Mouse (Mus musculus) heart, embryonic 10.5 days (tissue): ENCODE data around the gene Tpcn2. TPM values are rescaled to one million over a fixed set of nuclear protein-coding genes. Genes with fewer than 3 reads are reported as not detected.

Source experiments
- DNase-seq: peaks from one replicate; pipeline ENCODE4 v3.0.0-alpha.2; 2017; ENCODE audit warnings: low spot score
- H3K27ac ChIP-seq: fragments of 300-500 bp; sonication (generic); 2 replicates; pipeline ENCODE4 v1.5.1; 2016; ENCODE audit warnings: mild to moderate bottlenecking
- H3K27me3 ChIP-seq: fragments of 300-500 bp; sonication (generic); 2 replicates; pipeline ENCODE4 v1.6.1; 2016; ENCODE audit warnings: mild to moderate bottlenecking; ENCODE audit not compliant: poor library complexity, insufficient read depth, severe bottlenecking
- H3K36me3 ChIP-seq: fragments of 300-500 bp; sonication (generic); 2 replicates; pipeline ENCODE4 v1.6.1; 2016; ENCODE audit warnings: mild to moderate bottlenecking, moderate library complexity
- H3K4me1 ChIP-seq: fragments of 300-500 bp; sonication (generic); 2 replicates; pipeline ENCODE4 v1.6.1; 2016; ENCODE audit warnings: mild to moderate bottlenecking
- H3K4me3 ChIP-seq: fragments of 300-500 bp; sonication (generic); 2 replicates; pipeline ENCODE4 v1.5.1; 2016; ENCODE audit warnings: mild to moderate bottlenecking, moderate library complexity
- H3K9me3 ChIP-seq: fragments of 300-500 bp; sonication (generic); 2 replicates; pipeline ENCODE4 v1.6.1; 2016; ENCODE audit warnings: mild to moderate bottlenecking, moderate library complexity
- WGBS: fragments of 180-500 bp; shearing (Covaris S2); methylation state at CpG from one replicate; pipeline ENCODE4 v1.1.7; 2016; 5-methylcytosine and 5-hydroxymethylcytosine counted together
- polyA plus RNA-seq: library from polyadenylated mRNA; unstranded; fragments of >200 nt; fragmentation: Nextera tagmentation; extraction: Ambion mirVana; gene quantifications from 2 replicates; pipeline ENCODE4 v1.2.1, GENCODE M21; 2016

Tpcn2 gene
- 5.7 and 5.8 TPM in 2 replicates for polyA plus RNA-seq

GRCm38 (mm10) chr7:145283487-145284187 lies at the start of gene Tpcn2:
TSS of gene Tpcn2 (minus strand) at chr7:145284011.
- peak; percentile 97 for DNase-seq
- Histone ChIP-seq H3K4me1 (peaks cover 36% of the 10 kb centered on the region), H3K9me3 (no peaks in the 10 kb centered on the region), H3K36me3 (peaks cover 18% of the 10 kb centered on the region), H3K4me3 (peak within 1 kb of the TSS; percentile 60), H3K27me3 (no peaks in the 10 kb centered on the region), H3K27ac (peak within 1 kb of the TSS; percentile 82)
- 4% methylated on average over 18 of the region's 18 CpGs for WGBS

GRCm38 (mm10) chr7:145332376-145333041 lies 48.7 kb upstream of the Tpcn2 start:
- Histone ChIP-seq H3K36me3 (no peaks in the 10 kb centered on the region), H3K4me1 (peaks cover 26% of the 10 kb centered on the region), H3K4me3 (no peak overlapping the region), H3K27ac (no peak overlapping the region), H3K27me3 (no peaks in the 10 kb centered on the region), H3K9me3 (no peaks in the 10 kb centered on the region)
- WGBS, result 41% methylated on average over 1 of the region's 1 CpGs
- DNase-seq, result no peak

GRCm38 (mm10) chr7:145330641-145331040 lies 46.8 kb upstream of the Tpcn2 start:
- H3K9me3 ChIP-seq, result no peaks in the 10 kb centered on the region
- WGBS, result 67% methylated on average over 2 of the region's 2 CpGs
- H3K27ac ChIP-seq, result peak overlapping the region; percentile 53; the same call in 1 of the 2 replicates
- H3K36me3 ChIP-seq, result no peaks in the 10 kb centered on the region
- H3K4me1 ChIP-seq, result peaks cover 30% of the 10 kb centered on the region
- DNase-seq, result no peak
- H3K4me3 ChIP-seq, result no peak overlapping the region
- no peaks in the 10 kb centered on the region for H3K27me3 ChIP-seq

GRCm38 (mm10) chr7:145329982-145330381 lies 46.2 kb upstream of the Tpcn2 start:
- DNase-seq, result no peak
- H3K4me3 ChIP-seq, result no peak overlapping the region
- H3K36me3 ChIP-seq, result no peaks in the 10 kb centered on the region
- no peaks in the 10 kb centered on the region for H3K27me3 ChIP-seq
- H3K9me3 ChIP-seq, result no peaks in the 10 kb centered on the region
- peak overlapping the region; percentile 52; the same call in 1 of the 2 replicates for H3K27ac ChIP-seq
- 49% methylated on average over 2 of the region's 2 CpGs for WGBS
- H3K4me1 ChIP-seq, result peaks cover 27% of the 10 kb centered on the region

GRCm38 (mm10) chr7:145325697-145326096 lies 41.9 kb upstream of the Tpcn2 start:
- H3K36me3 ChIP-seq, result no peaks in the 10 kb centered on the region
- no peak overlapping the region for H3K4me3 ChIP-seq
- H3K4me1 ChIP-seq, result peaks cover 21% of the 10 kb centered on the region
- H3K27me3 ChIP-seq, result no peaks in the 10 kb centered on the region
- 28% methylated on average over 2 of the region's 2 CpGs for WGBS
- DNase-seq, result no peak
- H3K9me3 ChIP-seq, result no peaks in the 10 kb centered on the region
- H3K27ac ChIP-seq, result no peak overlapping the region

- H3K27ac ChIP-seq, result no peak overlapping the region
- H3K27me3 ChIP-seq, result no peaks in the 10 kb centered on the region
- WGBS, result 35% methylated on average over 4 of the region's 4 CpGs
- peaks cover 9% of the 10 kb centered on the region; the same call in 1 of the 2 replicates for H3K4me1 ChIP-seq
- no peaks in the 10 kb centered on the region for H3K9me3 ChIP-seq
- H3K36me3 ChIP-seq, result no peaks in the 10 kb centered on the region
- H3K4me3 ChIP-seq, result no peak overlapping the region
- no peak for DNase-seq
Observed at GRCm38 (mm10) chr7:145323607-145324006, 39.8 kb upstream of the Tpcn2 start.

GRCm38 (mm10) chr7:145319481-145319880 lies 35.7 kb upstream of the Tpcn2 start:
- WGBS, result 67% methylated on average over 3 of the region's 3 CpGs
- Histone ChIP-seq H3K36me3 (no peaks in the 10 kb centered on the region), H3K27me3 (0 out of 2 replicates have a peak, but pooled peaks cover 9% of the 10 kb centered on the region), H3K9me3 (no peaks in the 10 kb centered on the region), H3K27ac (no peak overlapping the region), H3K4me3 (no peak overlapping the region), H3K4me1 (no peaks in the 10 kb centered on the region)
- no peak for DNase-seq

GRCm38 (mm10) chr7:145317522-145317921 lies 33.7 kb upstream of the Tpcn2 start:
- no peak for DNase-seq
- Histone ChIP-seq H3K36me3 (no peaks in the 10 kb centered on the region), H3K27me3 (0 out of 2 replicates have a peak, but pooled peaks cover 9% of the 10 kb centered on the region), H3K4me1 (no peaks in the 10 kb centered on the region), H3K4me3 (no peak overlapping the region), H3K27ac (no peak overlapping the region), H3K9me3 (no peaks in the 10 kb centered on the region)
- 72% methylated on average over 4 of the region's 4 CpGs for WGBS

- Histone ChIP-seq H3K4me1 (no peaks in the 10 kb centered on the region), H3K9me3 (no peaks in the 10 kb centered on the region), H3K4me3 (no peak within 1 kb of the TSS), H3K27me3 (peaks cover 11% of the 10 kb centered on the region; the same call in 1 of the 2 replicates), H3K36me3 (no peaks in the 10 kb centered on the region), H3K27ac (no peak within 1 kb of the TSS)
- DNase-seq, result no peak
- WGBS, result 82% methylated on average over 6 of the region's 6 CpGs
Observed at GRCm38 (mm10) chr7:145314785-145315411, 31.1 kb upstream of the Tpcn2 start, which contains the start of gene Mrgprd. TSS of gene Mrgprd (plus strand) at chr7:145314835.

GRCm38 (mm10) chr7:145312137-145312536 lies 28.3 kb upstream of the Tpcn2 start:
- Histone ChIP-seq H3K4me3 (no peak overlapping the region), H3K9me3 (no peaks in the 10 kb centered on the region), H3K4me1 (peaks cover 5% of the 10 kb centered on the region; the same call in 1 of the 2 replicates), H3K27me3 (peaks cover 31% of the 10 kb centered on the region; the same call in 1 of the 2 replicates), H3K27ac (no peak overlapping the region), H3K36me3 (no peaks in the 10 kb centered on the region)
- DNase-seq, result no peak
- 77% methylated on average over 3 of the region's 3 CpGs for WGBS

GRCm38 (mm10) chr7:145310526-145310925 lies 26.7 kb upstream of the Tpcn2 start:
- Histone ChIP-seq H3K36me3 (no peaks in the 10 kb centered on the region), H3K9me3 (no peaks in the 10 kb centered on the region), H3K4me3 (no peak overlapping the region), H3K27me3 (peaks cover 30% of the 10 kb centered on the region; the same call in 1 of the 2 replicates), H3K4me1 (peaks cover 5% of the 10 kb centered on the region; the same call in 1 of the 2 replicates), H3K27ac (no peak overlapping the region)
- WGBS, result 66% methylated on average over 5 of the region's 5 CpGs
- DNase-seq, result no peak

GRCm38 (mm10) chr7:145309877-145310276 lies 26.1 kb upstream of the Tpcn2 start:
- Histone ChIP-seq H3K4me1 (peaks cover 5% of the 10 kb centered on the region; the same call in 1 of the 2 replicates), H3K27ac (no peak overlapping the region), H3K27me3 (peaks cover 27% of the 10 kb centered on the region; the same call in 1 of the 2 replicates), H3K36me3 (no peaks in the 10 kb centered on the region), H3K9me3 (no peaks in the 10 kb centered on the region), H3K4me3 (no peak overlapping the region)
- 78% methylated on average over 1 of the region's 1 CpGs for WGBS
- DNase-seq, result no peak
